Mouse (Mus musculus) brain, embryonic 14.5 days (tissue): ENCODE measurements around the gene Slc30a10. TPM values are rescaled to one million over a fixed set of nuclear protein-coding genes. Genes with fewer than 3 reads are reported as not detected.

Experiments used
- DNase-seq: peaks from one replicate; pipeline ENCODE4 v3.0.0-alpha.2; 2011; ENCODE audit warnings: low read depth
- CTCF ChIP-seq: fragments of 200-500 bp; IDR thresholded peaks from 2 replicates; pipeline ENCODE4 v1.5.1; 2012; ENCODE audit warnings: inconsistent platforms, mild to moderate bottlenecking, moderate library complexity, borderline replicate concordance; ENCODE audit not compliant: insufficient read depth, insufficient read length; ENCODE audit errors: extremely low read depth
- POLR2A ChIP-seq: fragments of 200-500 bp; IDR thresholded peaks from 2 replicates; pipeline ENCODE4 v1.6.1; 2012; ENCODE audit warnings: mild to moderate bottlenecking, inconsistent platforms, borderline replicate concordance; ENCODE audit not compliant: poor library complexity, insufficient read depth, insufficient read length, severe bottlenecking; ENCODE audit errors: extremely low read depth
- polyA plus RNA-seq: library from polyadenylated mRNA; depleted of rRNA; stranded (reverse); fragments of >200 nt; gene quantifications from 2 replicates; pipeline ENCODE4 v1.2.3, GENCODE M21; 2012; rRNA removed

The Slc30a10 gene
- 13.3 and 23.0 TPM in 2 replicates for polyA plus RNA-seq

DNA sequence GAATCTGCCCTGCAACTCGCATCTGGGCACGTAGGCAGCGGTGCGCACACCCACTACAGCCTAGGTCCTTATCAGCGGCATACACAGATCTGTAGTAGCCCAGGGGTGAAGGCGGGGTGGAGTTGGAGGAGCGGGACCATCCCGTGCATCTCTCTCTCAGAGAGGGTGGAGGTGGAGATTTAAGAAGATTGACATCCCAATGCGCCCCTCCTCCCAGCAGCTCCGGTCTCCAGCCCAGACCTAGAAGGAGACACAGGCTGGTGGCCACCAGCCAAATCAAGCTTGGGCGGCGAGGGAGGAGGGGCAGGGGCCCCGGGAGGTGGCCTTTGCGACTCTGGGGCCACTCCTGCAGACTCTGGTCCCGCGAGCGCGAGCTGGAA is at the start of gene Slc30a10:
Gene Slc30a10, plus strand, starts transcription at position 274 of the 380 bp plus-strand sequence.
- peak; percentile 93 for DNase-seq
- TF ChIP-seq CTCF (no peak), POLR2A (no peak)

GRCm38 (mm10) chr1:185405921-185406320 is 48.7 kb upstream of the Slc30a10 start:
- no peak for TF ChIP-seq CTCF
- no peak for TF ChIP-seq POLR2A
- peak; percentile 15 for DNase-seq

DNA sequence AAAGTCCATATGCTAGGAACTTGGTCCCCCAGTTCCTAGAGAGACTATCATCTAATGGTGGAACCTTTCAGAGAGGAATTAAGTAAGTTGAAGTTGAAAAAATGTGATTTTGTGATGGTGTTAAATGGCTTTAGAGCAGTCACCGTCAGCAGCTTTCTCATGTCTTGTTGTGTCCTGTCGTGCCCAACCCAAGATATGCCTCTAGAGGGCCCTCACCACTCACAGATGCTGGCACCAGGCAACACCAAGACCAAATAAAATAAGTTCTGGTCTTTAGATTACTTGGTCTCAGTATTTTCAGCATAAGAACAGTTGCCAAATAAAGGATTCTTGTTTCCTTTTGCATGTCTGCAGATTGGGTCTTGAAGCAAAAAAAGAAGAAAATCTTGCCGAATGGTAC is 44.8 kb upstream of the Slc30a10 start:
- TF ChIP-seq CTCF (peak; percentile 62; the same call in 1 of the 2 replicates), POLR2A (no peak)
- peak; percentile 68 for DNase-seq

- no peak for TF ChIP-seq CTCF
- no peak for TF ChIP-seq POLR2A
- DNase-seq, result peak; percentile 47
Observed at GRCm38 (mm10) chr1:185418011-185418410, 36.6 kb upstream of the Slc30a10 start.

- no peak for DNase-seq
- TF ChIP-seq POLR2A, result no peak
- no peak for TF ChIP-seq CTCF
Observed at GRCm38 (mm10) chr1:185419805-185420204, 34.8 kb upstream of the Slc30a10 start.

- TF ChIP-seq POLR2A (no peak), CTCF (no peak)
- DNase-seq, result no peak
Observed at GRCm38 (mm10) chr1:185420776-185421175, 33.9 kb upstream of the Slc30a10 start.

- TF ChIP-seq POLR2A (no peak), CTCF (no peak)
- DNase-seq, result no peak
Observed at GRCm38 (mm10) chr1:185426583-185426982, 28.1 kb upstream of the Slc30a10 start.

DNA sequence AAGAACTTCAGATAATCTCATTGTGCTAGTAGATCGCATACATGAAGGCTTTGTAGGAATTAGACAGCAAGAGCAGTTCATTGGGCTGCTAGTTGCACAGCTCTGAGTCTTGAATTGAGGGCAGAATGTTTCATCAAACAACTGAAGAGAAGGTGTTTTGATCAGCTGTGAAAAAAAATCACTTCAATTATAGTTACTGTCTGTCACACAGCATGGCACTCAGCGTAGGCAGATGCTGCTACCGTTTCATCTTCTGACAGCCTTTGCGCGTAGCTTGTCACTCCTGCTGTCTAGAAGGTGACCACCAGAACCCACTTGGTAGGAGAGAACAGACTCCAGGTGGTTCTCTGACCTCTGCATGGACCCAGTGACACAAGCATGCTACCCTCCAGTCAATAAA is 24.2 kb upstream of the Slc30a10 start:
- TF ChIP-seq CTCF (no peak), POLR2A (no peak)
- DNase-seq, result peak; percentile 61

GRCm38 (mm10) chr1:185431245-185431997 is 23.2 kb upstream of the Slc30a10 start:
- TF ChIP-seq CTCF (no peak), POLR2A (no peak)

GRCm38 (mm10) chr1:185431998-185432317 is 22.7 kb upstream of the Slc30a10 start:
- TF ChIP-seq CTCF, result no peak
- DNase-seq, result no peak

More at GRCm38 (mm10) chr1:185431245-185431997, 23.2 kb upstream of the Slc30a10 start:
- DNase-seq, result no peak

GRCm38 (mm10) chr1:185433112-185433511 is 21.5 kb upstream of the Slc30a10 start:
- TF ChIP-seq POLR2A (no peak), CTCF (no peak)
- DNase-seq, result no peak

DNA sequence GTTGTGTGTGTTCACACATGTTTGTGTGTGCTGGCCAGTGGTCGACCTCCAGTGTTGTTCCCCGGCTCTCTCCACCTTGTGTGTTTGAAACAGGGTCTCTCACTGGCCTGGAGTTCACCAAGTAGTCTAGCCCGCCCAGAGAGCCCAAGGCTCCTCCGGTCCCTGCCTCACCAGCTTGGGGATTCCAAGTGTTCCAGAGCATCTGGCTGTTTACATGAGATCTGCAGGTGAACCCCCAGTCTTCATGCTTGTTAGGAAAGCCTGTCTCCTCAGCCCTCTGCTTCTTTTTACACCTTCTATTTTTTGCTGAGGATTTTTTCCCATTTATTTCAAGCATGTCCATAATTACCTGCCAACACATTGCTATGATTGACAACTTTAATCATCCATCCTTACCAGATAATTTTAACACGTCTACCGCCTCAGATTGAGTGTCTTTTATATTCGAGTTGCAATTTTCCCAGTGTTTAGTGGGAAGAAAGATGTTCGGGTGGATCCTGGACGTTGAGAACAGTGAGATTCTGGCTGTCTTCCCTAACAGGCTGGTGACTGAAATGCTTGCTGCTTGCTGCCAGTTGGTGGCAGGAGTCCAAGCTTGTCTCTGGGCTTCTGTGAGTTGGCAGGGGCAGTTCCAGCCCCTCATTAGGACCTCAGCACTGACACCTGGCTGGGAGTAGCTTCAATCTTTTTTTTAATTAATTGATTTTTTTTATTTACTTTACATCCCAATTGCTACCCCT is 15.6 kb upstream of the Slc30a10 start:
- TF ChIP-seq CTCF (peak; percentile 39; the same call in 1 of the 2 replicates), POLR2A (no peak)
- DNase-seq, result peak; percentile 98
